Mouse (Mus musculus) kidney, embryonic 16.5 days (tissue): ENCODE measurements at regions not wholly inside any gene's neighbourhood (a gene's known extent, or its start where the extent isn't known, plus 50 kb on each side); places are given as distances from the start of the nearest gene placed in this dataset. TPM values are rescaled to one million over a fixed set of nuclear protein-coding genes. Genes with fewer than 3 reads are reported as not detected.

Source experiments
- microRNA-seq: library from miRNA; unstranded; fragments of <30 nt; microRNA quantifications from one replicate; pipeline ENCODE4, GENCODE M21; 2016

Small RNA genes lying in the stretch of these regions (microRNA-seq; reads per million reads assigned to microRNA genes)
- not detected for gene Gm23189
